Mouse (Mus musculus) urinary bladder, postnatal 36 days (tissue): ENCODE data around the gene Tec.

Source experiments
- DNase-seq, 2 experiments: peaks; one replicate each; pipeline ENCODE4 v3.0.0; 2022; ENCODE audit warnings: low spot score in 2 of 2, mixed read lengths in 1 of 2

The Tec gene

GRCm38 (mm10) chr5:72783123-72783522, 85.2 kb downstream of the Tec start:
- no peak for DNase-seq

- DNase-seq: no peak
Observed at GRCm38 (mm10) chr5:72781776-72782175, 86.5 kb downstream of the Tec start.

GRCm38 (mm10) chr5:72776595-72776994, 91.7 kb downstream of the Tec start:
- DNase-seq: no peak

GRCm38 (mm10) chr5:72776127-72776526, 92.2 kb downstream of the Tec start:
- no peak for DNase-seq

- no peak for DNase-seq
Observed at GRCm38 (mm10) chr5:72769841-72770240, 98.4 kb downstream of the Tec start.

GRCm38 (mm10) chr5:72763546-72763945, 104.7 kb downstream of the Tec start:
- DNase-seq: no peak

GRCm38 (mm10) chr5:72763025-72763424, 105.3 kb downstream of the Tec start:
- DNase-seq: no peak

- DNase-seq: no peak
Observed at GRCm38 (mm10) chr5:72761758-72762157, 106.5 kb downstream of the Tec start.

- no peak for DNase-seq
Observed at GRCm38 (mm10) chr5:72761237-72761636, 107.0 kb downstream of the Tec start.

GRCm38 (mm10) chr5:72758925-72759924, 109.1 kb downstream of the Tec start:
- DNase-seq: no peak

- no peak for DNase-seq
Observed at GRCm38 (mm10) chr5:72757155-72757773, 111.0 kb downstream of the Tec start.

- DNase-seq: no peak
Observed at GRCm38 (mm10) chr5:72755941-72756340, 112.3 kb downstream of the Tec start.

- no peak for DNase-seq
Observed at GRCm38 (mm10) chr5:72755035-72755434, 113.2 kb downstream of the Tec start.

GRCm38 (mm10) chr5:72752585-72752984, 115.7 kb downstream of the Tec start, which contains the start of gene Txk:
Txk (minus strand) TSS chr5:72752777.
- DNase-seq: no peak

- DNase-seq: no peak
Observed at GRCm38 (mm10) chr5:72751056-72751758, 117.1 kb downstream of the Tec start.

GRCm38 (mm10) chr5:72750226-72750625, 118.1 kb downstream of the Tec start:
- DNase-seq: no peak

GRCm38 (mm10) chr5:72748659-72749265, 119.5 kb downstream of the Tec start:
- no peak for DNase-seq

- DNase-seq: no peak
Observed at GRCm38 (mm10) chr5:72747384-72747783, 120.9 kb downstream of the Tec start.

- DNase-seq: no peak
Observed at GRCm38 (mm10) chr5:72746461-72746860, 121.8 kb downstream of the Tec start.

- no peak for DNase-seq
Observed at GRCm38 (mm10) chr5:72743103-72743502, 125.2 kb downstream of the Tec start.

GRCm38 (mm10) chr5:72736868-72737267, 131.4 kb downstream of the Tec start:
- DNase-seq: no peak

- DNase-seq: no peak
Observed at GRCm38 (mm10) chr5:72736437-72736836, 131.8 kb downstream of the Tec start.
